Mouse (Mus musculus): Measurements from ENCODE around the gene Tmem269.
A peak's percentile ranks its signal among the peaks of the same experiment; 100 is the strongest.

The Tmem269 gene

GRCm38 (mm10) chr4:119218169-119218568, at the start of gene Tmem269:
Gene Tmem269, minus strand, starts transcription at chr4:119218217.
- no peak for DNase-seq (ENCODE audit: low spot score)

- DNase-seq (ENCODE audit: low spot score), result no peak
These were observed 48.6 kb upstream of the Tmem269 start for GRCm38 (mm10) chr4:119266606-119267005.

GRCm38 (mm10) chr4:119263459-119263858, 45.4 kb upstream of the Tmem269 start:
- no peak for DNase-seq (ENCODE audit: low spot score)

GRCm38 (mm10) chr4:119262483-119262882, 44.5 kb upstream of the Tmem269 start:
- DNase-seq (ENCODE audit: low spot score), result no peak

GRCm38 (mm10) chr4:119261087-119261713, 43.2 kb upstream of the Tmem269 start:
- no peak for DNase-seq (ENCODE audit: low spot score)

- no peak for DNase-seq (ENCODE audit: low spot score)
These were observed 41.6 kb upstream of the Tmem269 start for GRCm38 (mm10) chr4:119259344-119260254.

GRCm38 (mm10) chr4:119257083-119257482, 39.1 kb upstream of the Tmem269 start:
- DNase-seq (ENCODE audit: low spot score), result no peak

- DNase-seq (ENCODE audit: low spot score), result no peak
These were observed 37.3 kb upstream of the Tmem269 start, which contains the start of gene Cldn19 for GRCm38 (mm10) chr4:119255351-119255750. Gene Cldn19, plus strand, starts transcription at chr4:119255414.

- no peak for DNase-seq (ENCODE audit: low spot score)
These were observed 36.1 kb upstream of the Tmem269 start for GRCm38 (mm10) chr4:119254012-119254618.

- DNase-seq (ENCODE audit: low spot score), result no peak
These were observed 34.2 kb upstream of the Tmem269 start for GRCm38 (mm10) chr4:119252025-119252808.

- no peak for DNase-seq (ENCODE audit: low spot score)
These were observed 30.5 kb upstream of the Tmem269 start for GRCm38 (mm10) chr4:119248407-119248965.

- peak; percentile 29 for DNase-seq (ENCODE audit: low spot score)
These were observed 29.6 kb upstream of the Tmem269 start for GRCm38 (mm10) chr4:119247462-119248235.

GRCm38 (mm10) chr4:119246688-119247225, 28.7 kb upstream of the Tmem269 start:
- DNase-seq (ENCODE audit: low spot score), result no peak

GRCm38 (mm10) chr4:119245961-119246360, 27.9 kb upstream of the Tmem269 start:
- no peak for DNase-seq (ENCODE audit: low spot score)

GRCm38 (mm10) chr4:119245556-119245955, 27.5 kb upstream of the Tmem269 start:
- no peak for DNase-seq (ENCODE audit: low spot score)

GRCm38 (mm10) chr4:119244468-119245240, 26.6 kb upstream of the Tmem269 start:
- DNase-seq (ENCODE audit: low spot score), result no peak

- no peak for DNase-seq (ENCODE audit: low spot score)
These were observed 24.6 kb upstream of the Tmem269 start for GRCm38 (mm10) chr4:119242571-119242970.

GRCm38 (mm10) chr4:119241664-119242063, 23.6 kb upstream of the Tmem269 start:
- DNase-seq (ENCODE audit: low spot score), result no peak

- DNase-seq (ENCODE audit: low spot score), result peak; percentile 29
These were observed 21.2 kb upstream of the Tmem269 start for GRCm38 (mm10) chr4:119239181-119239682.

Data from spleen, adult 12 weeks (tissue).